8 mouse cellular contexts compared by ENCODE assay signal in the genomic region with DNA sequence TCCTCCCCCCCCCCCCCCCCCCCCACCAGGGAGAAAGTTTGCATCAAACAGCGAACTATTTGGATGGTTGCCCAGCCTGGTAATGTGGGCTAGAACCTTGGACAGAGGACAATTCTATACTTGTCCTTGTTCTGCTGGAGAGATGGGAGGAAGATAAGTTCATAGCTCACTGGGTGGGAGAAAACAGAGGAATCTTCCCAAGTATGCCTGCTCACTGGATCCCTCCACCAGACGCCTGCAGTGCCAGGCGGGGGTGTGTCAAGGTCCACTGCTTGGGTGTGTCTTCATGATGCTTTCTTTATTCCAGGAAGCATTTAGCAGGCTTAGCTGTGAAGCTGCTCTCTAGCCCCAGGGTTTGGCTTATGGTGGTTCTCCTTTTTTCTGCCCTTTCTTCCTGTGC. TPM values are rescaled to one million over a fixed set of nuclear protein-coding genes. Genes with fewer than 3 reads are reported as not detected.
A peak's percentile ranks its signal among the peaks of the same experiment; 100 is the strongest.
DNase-seq lines count a peak whose midpoint lies in the region; ATAC-seq and TF ChIP-seq lines count a peak whose summit lies in the region.

No protein-coding gene starts in this region.

- no peak for TF ChIP-seq EP300 in MEL (IDR thresholded peaks at IDR 0.05; ENCODE audit: low read depth in 1 of 2, low read length in 2 of 2)

- H3K4me3 ChIP-seq in heart, embryonic 12.5 days, result no peak overlapping the region
- no peak overlapping the region for H3K4me3 ChIP-seq in MEL (ENCODE audit: control insufficient read depth in 1 of 2, insufficient read depth in 1 of 2, low read depth in 2 of 2, low read length in 2 of 2)
- H3K4me3 ChIP-seq in embryonic fibroblast, embryonic 13.5 days (ENCODE audit: insufficient read depth, low read length), result no peak overlapping the region

- no peak for TF ChIP-seq CTCF in MEL (IDR thresholded peaks at IDR 0.05 in 2 of 3, conservative IDR thresholded peaks at IDR 0.05 in 1 of 3; ENCODE audit: control insufficient read depth in 1 of 3, insufficient read depth in 1 of 3, low read depth in 2 of 3, low read length in 3 of 3, poor library complexity in 1 of 3, severe bottlenecking in 1 of 3)
- TF ChIP-seq CTCF in embryonic fibroblast, embryonic 13.5 days (IDR thresholded peaks at IDR 0.05; ENCODE audit: borderline replicate concordance, insufficient read depth, low read length), result no peak

- no peak for TF ChIP-seq POLR2A in MEL (IDR thresholded peaks at IDR 0.05; ENCODE audit: control insufficient read depth in 1 of 2, insufficient read depth in 1 of 2, low read depth in 1 of 2, low read length in 2 of 2, poor library complexity in 1 of 2)
- no peak for TF ChIP-seq POLR2A in embryonic fibroblast, embryonic 13.5 days (IDR thresholded peaks at IDR 0.05; ENCODE audit: low read depth, low read length)

- ATAC-seq in heart, embryonic 12.5 days (ENCODE audit: insufficient number of reproducible peaks, low FRiP score), result no peak
- ATAC-seq in megakaryocyte-erythroid progenitor cell, adult 5-6 weeks (replicated peaks; ENCODE audit: low FRiP score, low TSS enrichment, poor library complexity, severe bottlenecking), result peak; percentile 50
- no peak for ATAC-seq in CD4-positive, CD25-positive, alpha-beta regulatory T cell, adult 4 months

- no peak for DNase-seq in heart, postnatal 10 days
- DNase-seq in MEL (ENCODE audit: low read depth, low spot score), result peak; percentile 72
- DNase-seq in kidney, adult 11 months, result peak; percentile 73
- no peak for DNase-seq in cerebellum, postnatal 4 days (ENCODE audit: low spot score in 2 of 2)

- no peaks in the 10 kb centered on the region for H3K27me3 ChIP-seq in heart, embryonic 12.5 days (replicated peaks)
- H3K27me3 ChIP-seq in MEL (ENCODE audit: control insufficient read depth in 1 of 2, insufficient read depth in 2 of 2, low read length in 2 of 2), result no peaks in the 10 kb centered on the region

- H3K36me3 ChIP-seq in heart, embryonic 12.5 days, result no peaks in the 10 kb centered on the region
- H3K36me3 ChIP-seq in MEL (ENCODE audit: control insufficient read depth in 1 of 2, insufficient read depth in 2 of 2, low read length in 2 of 2), result peaks cover 0 to 32% of the 10 kb centered on the region in 2 experiments; a peak in 3 of 4 replicates

- intact Hi-C loops in heart, postnatal 10 days (cut with DNase I), result loop anchor here (2.0 kb wide), 1 partner anchor 35 kb away; the partner anchor contains the start of gene Sept11

- peak overlapping the region; percentile 59 for H3K27ac ChIP-seq in heart, embryonic 12.5 days (ENCODE audit: poor library complexity, severe bottlenecking)
- no peak overlapping the region for H3K27ac ChIP-seq in MEL (ENCODE audit: control insufficient read depth, low read depth, low read length)
- peak overlapping the region; percentile 89 for H3K27ac ChIP-seq in embryonic fibroblast, embryonic 13.5 days (ENCODE audit: insufficient read depth, low read length)

- 14% methylated on average over 3 of the region's 3 CpGs for WGBS in heart, embryonic 12.5 days

- H3K79me2 ChIP-seq in MEL (ENCODE audit: control insufficient read depth, insufficient read depth, low read length, poor library complexity), result peaks cover 48% of the 10 kb centered on the region

- no peak for TF ChIP-seq RAD21 in MEL (IDR thresholded peaks at IDR 0.05; ENCODE audit: low read depth, low read length)

- H3K4me1 ChIP-seq in heart, embryonic 12.5 days (replicated peaks), result peaks cover 86% of the 10 kb centered on the region
- peaks cover 12 to 30% of the 10 kb centered on the region in 2 experiments for H3K4me1 ChIP-seq in MEL (ENCODE audit: control insufficient read depth in 1 of 2, insufficient read depth in 2 of 2, low read length in 2 of 2)
- H3K4me1 ChIP-seq in embryonic fibroblast, embryonic 13.5 days (ENCODE audit: control insufficient read depth, insufficient read depth, low read length), result peaks cover 56% of the 10 kb centered on the region

- no peak overlapping the region for H3K4me2 ChIP-seq in heart, embryonic 12.5 days

- H3K9ac ChIP-seq in heart, embryonic 12.5 days, result no peak overlapping the region; the same call in 1 of the 2 replicates
- H3K9ac ChIP-seq in MEL (ENCODE audit: control insufficient read depth, low read depth, low read length, poor library complexity, severe bottlenecking), result no peak overlapping the region

- no peaks in the 10 kb centered on the region for H3K9me3 ChIP-seq in heart, embryonic 12.5 days (replicated peaks)
- no peaks in the 10 kb centered on the region for H3K9me3 ChIP-seq in MEL (replicated peaks; ENCODE audit: insufficient read depth, low read length)

TF ChIP-seq in MEL, 35 proteins besides CTCF, POLR2A, EP300 and RAD21:
- TF ChIP-seq CHD1 (IDR thresholded peaks at IDR 0.05; ENCODE audit: low read depth, low read length) (no peak), MAFK (IDR thresholded peaks at IDR 0.05; ENCODE audit: borderline replicate concordance, low read depth, low read length) (no peak), SMC3 (IDR thresholded peaks at IDR 0.05; ENCODE audit: low read depth, low read length) (no peak), E2F4 (IDR thresholded peaks at IDR 0.05; ENCODE audit: borderline replicate concordance, low read depth, low read length) (no peak), GABPA (IDR thresholded peaks at IDR 0.05; ENCODE audit: low read depth, low read length) (no peak), RCOR1 (IDR thresholded peaks at IDR 0.05; ENCODE audit: low read depth, low read length) (no peak), CHD2 (IDR thresholded peaks at IDR 0.05; ENCODE audit: low read length) (no peak)
TF ChIP-seq in MEL: peak in this region for 0.

RNA-seq across cellular contexts. Expression of gene Sept11, which starts 34.5 kb away (rescaled TPM):
- 115 and 123 TPM in 2 replicates for polyA plus RNA-seq in heart, embryonic 12.5 days (2016; fragmentation: Nextera tagmentation; extraction: Ambion mirVana)
- 10 to 100 TPM; 82.1 to 91.4 TPM for total RNA-seq in heart, postnatal 10 days (2021)
- total RNA-seq in MEL (2012; rRNA removed), result 34.9 and 46.7 TPM in 2 replicates
- 100 to 1,000 TPM in 1 of 2 experiments, 10 to 100 TPM in 1; 87.2 to 245 TPM for polyA plus RNA-seq in MEL (2012; ENCODE audit: insufficient read depth in 1 of 2, insufficient read length in 2 of 2, low read depth in 1 of 2, low replicate concordance in 2 of 2, missing spikeins in 1 of 2)
- polyA plus RNA-seq in embryonic fibroblast, embryonic 13.5 days (2011; ENCODE audit: insufficient read length, low read depth, missing spikeins), result 406 and 428 TPM in 2 replicates
- 44.5 and 60.0 TPM in 2 replicates for total RNA-seq in megakaryocyte-erythroid progenitor cell, adult 5-6 weeks (2014; fragmentation: Nextera tagmentation)
- total RNA-seq in megakaryocyte-erythroid progenitor cell, adult 5-6 weeks (2017), result 37.3 and 38.7 TPM in 2 replicates
- polyA plus RNA-seq in CD4-positive, CD25-positive, alpha-beta regulatory T cell, adult 4 months (2017; shearing (Covaris generic)), result 10 to 100 TPM; 31.6 to 40.2 TPM

Comparison
In these comparisons a context has a peak if more than half of its experiments do, and no peak if none do; other contexts are left out.
1. DNase-seq: peak in MEL (single experiment) and kidney, adult 11 months (single experiment); none in heart, postnatal 10 days (0 of 2) and cerebellum, postnatal 4 days (0 of 2).